Mouse (Mus musculus) neural tube, embryonic 15.5 days (tissue): Measurements from ENCODE around the gene Rps27rt. TPM values are rescaled to one million over a fixed set of nuclear protein-coding genes. Genes with fewer than 3 reads are reported as not detected.

Source experiments
- ATAC-seq: fragments of 200-750 bp; cut with Nextera tagmentation; 2 replicates; pipeline ENCODE4 v1.8.0; 2017; ENCODE audit warnings: mild to moderate bottlenecking, moderate TSS enrichment, moderate library complexity; ENCODE audit not compliant: low FRiP score
- H3K27ac ChIP-seq: fragments of 300-500 bp; sonication (generic); replicated peaks from 2 replicates; pipeline ENCODE4 v1.5.1; 2015; ENCODE audit warnings: mild to moderate bottlenecking, inconsistent platforms
- H3K27me3 ChIP-seq: fragments of 300-500 bp; sonication (generic); replicated peaks from 2 replicates; pipeline ENCODE4 v1.6.1; 2015; ENCODE audit warnings: inconsistent platforms
- H3K36me3 ChIP-seq: fragments of 300-500 bp; sonication (generic); 2 replicates; pipeline ENCODE4 v1.6.1; 2015; ENCODE audit warnings: inconsistent platforms
- H3K4me1 ChIP-seq: fragments of 300-500 bp; sonication (generic); 2 replicates; pipeline ENCODE4 v1.6.1; 2015; ENCODE audit warnings: inconsistent platforms
- H3K4me2 ChIP-seq: fragments of 300-500 bp; sonication (generic); 2 replicates; pipeline ENCODE4 v1.6.1; 2015; ENCODE audit warnings: inconsistent platforms, mild to moderate bottlenecking, moderate library complexity
- H3K4me3 ChIP-seq: fragments of 300-500 bp; sonication (generic); replicated peaks from 2 replicates; pipeline ENCODE4 v1.5.1; 2015; ENCODE audit warnings: mild to moderate bottlenecking, inconsistent platforms
- H3K9ac ChIP-seq: fragments of 300-500 bp; sonication (generic); replicated peaks from 2 replicates; pipeline ENCODE4 v1.6.1; 2015; ENCODE audit warnings: mild to moderate bottlenecking, inconsistent platforms
- H3K9me3 ChIP-seq: fragments of 300-500 bp; sonication (generic); replicated peaks from 2 replicates; pipeline ENCODE4 v1.6.1; 2016; ENCODE audit warnings: inconsistent platforms
- WGBS: fragments of 180-500 bp; shearing (Covaris S2); methylation state at CpG from one replicate; pipeline ENCODE4 v1.1.7; 2015; ENCODE audit warnings: mixed read lengths; 5-methylcytosine and 5-hydroxymethylcytosine counted together
- polyA plus RNA-seq: library from polyadenylated mRNA; unstranded; fragments of >200 nt; fragmentation: Nextera tagmentation; extraction: Ambion mirVana; gene quantifications from 2 replicates; pipeline ENCODE4 v1.2.1, GENCODE M21; 2015

Gene Rps27rt
- polyA plus RNA-seq, 1 experiment from 2014 or later = 186 TPM

DNA sequence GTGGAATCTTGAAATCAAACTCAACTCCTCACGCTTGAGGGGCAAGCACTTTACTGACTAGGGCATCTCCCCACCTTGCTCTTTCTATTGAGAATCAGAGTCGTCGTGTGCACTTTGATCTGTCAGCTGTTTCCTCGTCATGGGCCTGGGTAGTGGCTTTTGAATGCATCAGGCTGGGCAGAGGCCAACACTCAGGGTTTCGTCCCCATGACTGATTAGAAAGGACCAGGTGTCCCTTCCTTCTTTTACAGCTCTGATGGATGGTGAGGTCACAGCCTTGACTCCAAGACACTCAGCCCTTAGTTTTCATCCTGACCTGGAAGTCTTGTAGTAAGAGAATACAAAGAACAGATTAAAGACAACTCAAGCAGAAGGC, 17.2 kb upstream of the Rps27rt start:
- Histone ChIP-seq H3K4me1 (no peaks in the 10 kb centered on the region), H3K4me2 (no peak overlapping the region), H3K4me3 (no peak overlapping the region), H3K9me3 (no peaks in the 10 kb centered on the region), H3K27me3 (no peaks in the 10 kb centered on the region), H3K27ac (no peak overlapping the region), H3K9ac (no peak overlapping the region), H3K36me3 (no peaks in the 10 kb centered on the region)
- WGBS = 56% methylated on average over 5 of the region's 5 CpGs
- ATAC-seq = no peak

DNA sequence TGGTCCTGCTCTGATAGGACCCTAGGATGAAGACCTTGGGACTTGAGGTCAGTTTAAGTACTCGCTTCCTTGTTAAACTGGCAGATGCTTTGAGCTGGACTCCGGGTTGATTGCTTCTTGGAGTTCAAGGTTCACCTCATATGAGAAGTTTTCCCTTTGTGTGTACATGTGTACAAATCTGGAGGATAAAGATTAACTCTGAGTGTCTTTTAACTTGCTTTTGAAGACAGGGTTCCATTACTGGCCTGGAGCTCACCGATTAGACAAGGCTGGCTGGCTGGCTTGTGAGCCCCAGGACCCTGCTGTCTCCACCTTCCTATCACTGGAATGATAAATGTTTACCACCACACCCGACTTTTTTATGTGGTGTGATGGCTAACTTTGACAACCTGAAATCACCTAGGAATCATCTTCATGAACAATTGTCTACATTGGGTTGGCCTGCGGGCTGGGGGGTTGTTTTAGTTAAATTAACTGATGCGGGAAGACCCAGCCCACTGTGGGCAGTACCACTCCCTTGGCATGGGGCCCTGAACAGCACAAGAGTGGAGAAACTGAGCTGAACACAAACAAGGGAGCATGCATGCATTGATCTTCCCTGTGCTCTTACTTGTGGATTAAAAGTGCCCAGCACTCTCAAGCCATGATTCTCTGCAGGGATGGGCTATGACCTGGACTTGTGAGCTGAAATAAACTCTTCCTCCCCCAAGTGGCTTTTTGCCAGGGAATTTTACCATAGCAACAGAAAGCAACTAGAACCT, 16.7 kb upstream of the Rps27rt start:
- Histone ChIP-seq H3K27ac (no peak overlapping the region), H3K27me3 (no peaks in the 10 kb centered on the region), H3K9me3 (no peaks in the 10 kb centered on the region), H3K4me1 (no peaks in the 10 kb centered on the region), H3K36me3 (no peaks in the 10 kb centered on the region), H3K4me3 (no peak overlapping the region), H3K9ac (no peak overlapping the region), H3K4me2 (no peak overlapping the region)
- no peak for ATAC-seq
- 93% methylated on average over 6 of the region's 6 CpGs for WGBS

DNA sequence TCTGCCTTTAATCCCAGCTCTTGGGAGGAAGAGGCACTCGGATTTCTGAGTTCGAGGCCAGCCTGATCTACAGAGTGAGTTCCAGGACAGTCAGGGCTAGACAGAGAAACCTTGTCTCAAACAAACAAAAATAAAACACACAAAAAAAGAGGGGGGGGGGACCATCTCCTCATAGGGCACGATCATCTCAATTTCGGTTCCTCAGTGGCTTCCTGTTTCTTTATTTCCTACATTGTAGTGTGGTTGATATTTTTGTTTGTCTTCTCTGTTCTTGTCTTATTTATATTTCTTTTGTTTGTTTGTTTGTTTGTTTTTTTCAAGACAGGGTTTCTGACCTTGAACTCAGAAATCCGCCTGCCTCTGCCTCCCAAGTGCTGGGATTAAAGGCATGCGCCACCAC, 13.9 kb upstream of the Rps27rt start:
- no peak for ATAC-seq
- no peaks in the 10 kb centered on the region for H3K36me3 ChIP-seq

DNA sequence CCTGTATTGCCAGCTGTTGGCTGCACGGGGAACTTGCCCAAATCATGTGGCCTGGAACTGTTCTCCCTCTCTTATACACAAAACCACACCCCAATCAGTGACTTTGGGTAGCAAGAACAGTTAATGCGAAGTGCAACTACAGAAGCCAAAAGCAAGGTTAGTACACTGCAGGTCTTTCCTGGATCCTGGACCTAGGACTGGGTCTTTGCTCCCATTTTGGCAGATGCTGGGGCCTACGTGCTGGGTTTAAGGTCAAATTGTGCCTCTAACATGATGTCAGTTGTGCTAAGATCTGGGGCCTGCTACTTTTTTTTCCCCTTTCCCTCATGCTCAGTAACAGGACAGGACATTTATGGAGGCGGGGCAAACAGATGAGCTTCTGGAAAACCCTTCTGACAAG, 13.2 kb upstream of the Rps27rt start:
- Histone ChIP-seq H3K27me3 (no peaks in the 10 kb centered on the region), H3K9ac (no peak overlapping the region), H3K36me3 (no peaks in the 10 kb centered on the region), H3K4me2 (no peak overlapping the region), H3K9me3 (no peaks in the 10 kb centered on the region), H3K4me1 (no peaks in the 10 kb centered on the region), H3K27ac (no peak overlapping the region), H3K4me3 (no peak overlapping the region)
- no peak for ATAC-seq
- 98% methylated on average over 4 of the region's 4 CpGs for WGBS

More for the DNA sequence above, 13.9 kb upstream of the Rps27rt start:
- Histone ChIP-seq H3K27me3 (no peaks in the 10 kb centered on the region), H3K4me2 (no peak overlapping the region), H3K9me3 (no peaks in the 10 kb centered on the region), H3K4me3 (no peak overlapping the region), H3K27ac (no peak overlapping the region), H3K4me1 (no peaks in the 10 kb centered on the region), H3K9ac (no peak overlapping the region)
- 96% methylated on average over 6 of the region's 6 CpGs for WGBS

GRCm38 (mm10) chr9:114995250-114995649, 12.7 kb upstream of the Rps27rt start:
- ATAC-seq = no peak
- H3K9me3 ChIP-seq = no peaks in the 10 kb centered on the region
- H3K27me3 ChIP-seq = no peaks in the 10 kb centered on the region
- no peaks in the 10 kb centered on the region for H3K4me1 ChIP-seq
- no peak overlapping the region for H3K4me2 ChIP-seq
- 92% methylated on average over 4 of the region's 4 CpGs for WGBS
- no peak overlapping the region for H3K9ac ChIP-seq
- no peak overlapping the region for H3K27ac ChIP-seq
- H3K36me3 ChIP-seq = no peaks in the 10 kb centered on the region
- H3K4me3 ChIP-seq = no peak overlapping the region

DNA sequence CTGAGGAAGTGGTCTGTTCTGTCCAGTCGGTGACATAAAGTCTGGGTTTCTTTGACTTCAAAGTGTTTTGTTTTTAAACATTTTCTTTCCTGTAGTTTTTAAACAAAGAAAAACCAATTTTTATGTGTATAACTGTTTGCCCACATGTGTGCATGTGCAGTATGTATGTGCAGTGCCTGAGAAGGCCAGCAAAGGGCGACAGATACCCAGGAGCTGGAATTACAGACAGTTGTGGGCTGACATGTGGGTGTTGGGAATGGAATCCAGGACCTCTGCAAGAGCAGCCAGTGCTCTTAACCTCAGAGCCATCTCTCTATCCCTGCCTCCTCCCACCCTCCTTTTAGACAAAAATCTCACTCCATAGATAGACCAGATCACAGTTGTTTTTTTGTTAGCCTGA, 10.0 kb upstream of the Rps27rt start:
- H3K27ac ChIP-seq = no peak overlapping the region
- no peak for ATAC-seq
- 89% methylated on average over 2 of the region's 2 CpGs for WGBS
- H3K9ac ChIP-seq = no peak overlapping the region
- no peaks in the 10 kb centered on the region for H3K36me3 ChIP-seq
- no peaks in the 10 kb centered on the region for H3K27me3 ChIP-seq
- no peaks in the 10 kb centered on the region for H3K9me3 ChIP-seq
- H3K4me3 ChIP-seq = no peak overlapping the region
- H3K4me1 ChIP-seq = peaks cover 9% of the 10 kb centered on the region; the same call in 1 of the 2 replicates
- no peak overlapping the region for H3K4me2 ChIP-seq

GRCm38 (mm10) chr9:114990421-114990820, 7.9 kb upstream of the Rps27rt start:
- WGBS = 69% methylated on average over 10 of the region's 10 CpGs
- no peaks in the 10 kb centered on the region for H3K36me3 ChIP-seq
- H3K4me3 ChIP-seq = no peak overlapping the region
- no peak overlapping the region for H3K9ac ChIP-seq
- H3K4me2 ChIP-seq = no peak overlapping the region
- no peak for ATAC-seq
- H3K27me3 ChIP-seq = no peaks in the 10 kb centered on the region
- no peak overlapping the region for H3K27ac ChIP-seq
- H3K4me1 ChIP-seq = peaks cover 9% of the 10 kb centered on the region; the same call in 1 of the 2 replicates
- H3K9me3 ChIP-seq = no peaks in the 10 kb centered on the region

GRCm38 (mm10) chr9:114988610-114989327, 6.2 kb upstream of the Rps27rt start:
- WGBS = 61% methylated on average over 6 of the region's 6 CpGs
- Histone ChIP-seq H3K36me3 (no peaks in the 10 kb centered on the region), H3K9me3 (no peaks in the 10 kb centered on the region), H3K4me3 (no peak overlapping the region), H3K4me2 (no peak overlapping the region), H3K9ac (no peak overlapping the region; the same call in 1 of the 2 replicates), H3K27ac (peak overlapping the region; percentile 66; the same call in 1 of the 2 replicates), H3K4me1 (peaks cover 9% of the 10 kb centered on the region; the same call in 1 of the 2 replicates), H3K27me3 (no peaks in the 10 kb centered on the region)
- no peak for ATAC-seq

- Histone ChIP-seq H3K4me1 (peaks cover 9% of the 10 kb centered on the region; the same call in 1 of the 2 replicates), H3K9ac (no peak overlapping the region), H3K27ac (no peak overlapping the region), H3K27me3 (no peaks in the 10 kb centered on the region), H3K4me3 (no peak overlapping the region), H3K4me2 (no peak overlapping the region), H3K9me3 (no peaks in the 10 kb centered on the region), H3K36me3 (no peaks in the 10 kb centered on the region)
- 100% methylated on average over 3 of the region's 3 CpGs for WGBS
- no peak for ATAC-seq
Observed at GRCm38 (mm10) chr9:114988029-114988428, 5.5 kb upstream of the Rps27rt start.

- Histone ChIP-seq H3K9ac (no peak overlapping the region), H3K4me1 (peaks cover 9% of the 10 kb centered on the region; the same call in 1 of the 2 replicates), H3K36me3 (no peaks in the 10 kb centered on the region), H3K27ac (no peak overlapping the region), H3K4me2 (no peak overlapping the region), H3K9me3 (no peaks in the 10 kb centered on the region), H3K4me3 (no peak overlapping the region), H3K27me3 (no peaks in the 10 kb centered on the region)
- WGBS = 80% methylated on average over 5 of the region's 5 CpGs
- ATAC-seq = no peak
Observed at GRCm38 (mm10) chr9:114986361-114986760, 3.8 kb upstream of the Rps27rt start.

DNA sequence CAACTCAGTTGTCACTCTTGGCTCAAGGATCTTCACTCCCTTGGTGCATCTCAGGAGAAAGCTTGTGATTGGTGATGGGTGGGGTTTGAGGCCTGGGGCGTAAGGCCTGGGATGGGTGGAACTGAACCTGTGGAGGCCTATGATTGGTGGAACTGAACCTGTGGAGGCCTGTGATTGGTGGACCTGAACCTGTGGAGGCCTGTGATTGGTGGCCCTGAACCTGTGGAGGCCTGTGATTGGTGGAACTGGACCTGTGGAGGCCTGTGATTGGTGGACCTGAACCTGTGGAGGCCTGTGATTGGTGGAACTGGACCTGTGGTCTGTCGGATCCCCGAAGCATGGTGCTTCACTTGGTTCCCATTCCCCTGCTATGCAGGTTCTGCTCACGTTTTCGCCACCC, 3.2 kb upstream of the Rps27rt start:
- Histone ChIP-seq H3K4me1 (peaks cover 9% of the 10 kb centered on the region; the same call in 1 of the 2 replicates), H3K4me2 (no peak overlapping the region), H3K36me3 (no peaks in the 10 kb centered on the region), H3K9me3 (no peaks in the 10 kb centered on the region), H3K27me3 (no peaks in the 10 kb centered on the region), H3K9ac (no peak overlapping the region), H3K4me3 (no peak overlapping the region), H3K27ac (no peak overlapping the region)
- ATAC-seq = no peak
- WGBS = 96% methylated on average over 5 of the region's 5 CpGs

- H3K4me1 ChIP-seq = peaks cover 18% of the 10 kb centered on the region
- no peaks in the 10 kb centered on the region for H3K36me3 ChIP-seq
- 0 out of 2 replicates have a peak, but pooled peaks cover 2% of the 10 kb centered on the region for H3K27me3 ChIP-seq
- H3K4me3 ChIP-seq = peak overlapping the region; percentile 84; the same call in 1 of the 2 replicates
- 82% methylated on average over 6 of the region's 6 CpGs for WGBS
- H3K9ac ChIP-seq = no peak overlapping the region
- H3K27ac ChIP-seq = no peak overlapping the region
- no peak for ATAC-seq
- no peaks in the 10 kb centered on the region for H3K9me3 ChIP-seq
- H3K4me2 ChIP-seq = peak overlapping the region; percentile 88
Observed at GRCm38 (mm10) chr9:114979969-114980368, 2.6 kb downstream of the Rps27rt start.
